Mouse (Mus musculus): Measurements from ENCODE around the gene Slc1a5. TPM values are rescaled to one million over a fixed set of nuclear protein-coding genes. Genes with fewer than 3 reads are reported as not detected.

Slc1a5 gene
- polyA plus RNA-seq, 1 experiment from 2014 or later, result 26.5 TPM

DNA sequence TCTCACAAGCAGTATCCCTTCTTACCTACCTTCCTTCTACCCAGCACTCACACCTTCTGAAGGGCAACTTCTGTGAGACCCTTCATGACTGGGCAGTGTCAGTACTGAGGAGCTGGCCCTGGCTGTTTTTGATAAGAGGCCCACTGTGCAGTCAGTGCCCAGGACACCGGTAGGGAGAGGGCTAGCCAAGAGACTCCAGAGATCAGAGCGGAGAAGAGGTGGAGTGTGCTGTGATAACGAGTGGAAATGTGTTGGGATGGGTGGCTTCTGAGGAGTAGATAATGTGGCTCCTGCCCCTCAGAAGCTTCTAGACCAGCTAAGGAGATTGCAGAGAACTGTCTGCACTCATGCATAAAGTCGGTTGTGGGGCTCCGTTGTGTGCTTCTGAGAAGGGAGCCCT is 38.7 kb downstream of the Slc1a5 start:
- H3K27me3 ChIP-seq (replicated peaks; ENCODE audit: control insufficient read depth, insufficient read depth, low read length), result no peaks in the 10 kb centered on the region
- ATAC-seq (ENCODE audit: low read depth) (no peak), DNase-seq (ENCODE audit: low spot score) (no peak)
- H3K27ac ChIP-seq (replicated peaks; ENCODE audit: low read depth, low read length), result no peak overlapping the region
- H3K9me3 ChIP-seq (ENCODE audit: control insufficient read depth, low read length), result no peaks in the 10 kb centered on the region
- no peak overlapping the region for H3K9ac ChIP-seq (ENCODE audit: low read depth, low read length)
- peaks cover 24% of the 10 kb centered on the region; the same call in 1 of the 2 replicates for H3K36me3 ChIP-seq (ENCODE audit: control insufficient read depth, insufficient read depth, low read length)
- WGBS, result 71% methylated on average over 5 of the region's 5 CpGs
- H3K4me3 ChIP-seq (ENCODE audit: low read depth, low read length), result no peak overlapping the region
- peaks cover 41% of the 10 kb centered on the region for H3K4me1 ChIP-seq (ENCODE audit: control insufficient read depth, insufficient read depth, low read length)
- H3K4me2 ChIP-seq (ENCODE audit: low read depth, low read length), result no peak overlapping the region

DNA sequence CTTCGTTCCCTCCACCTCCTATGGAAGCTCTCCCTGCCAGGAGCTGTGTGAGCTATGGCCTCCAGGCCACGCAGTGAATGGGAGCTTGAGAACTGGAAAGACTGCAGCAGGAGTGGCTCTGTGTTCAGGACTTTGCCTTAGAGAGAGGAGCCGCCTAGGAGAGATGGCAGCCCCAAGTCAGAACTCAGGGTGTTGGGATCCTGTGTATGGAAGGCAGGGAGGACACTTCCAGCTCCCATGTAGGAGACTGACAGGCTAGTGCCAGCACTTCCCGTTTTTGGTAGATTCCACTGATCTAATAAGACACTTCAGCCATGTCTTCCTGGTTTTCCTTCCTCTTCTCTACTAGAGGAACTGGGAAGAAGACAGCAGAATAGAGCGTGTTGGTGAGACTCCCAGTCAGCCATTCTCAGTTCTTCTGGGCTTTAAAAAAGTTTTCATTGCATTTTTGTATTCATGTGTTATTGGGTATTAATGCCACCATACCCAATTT is 39.2 kb downstream of the Slc1a5 start:
- Histone ChIP-seq H3K4me1 (ENCODE audit: control insufficient read depth, insufficient read depth, low read length) (peaks cover 41% of the 10 kb centered on the region), H3K9me3 (ENCODE audit: control insufficient read depth, low read length) (no peaks in the 10 kb centered on the region), H3K4me3 (ENCODE audit: low read depth, low read length) (no peak overlapping the region), H3K4me2 (ENCODE audit: low read depth, low read length) (no peak overlapping the region), H3K27me3 (replicated peaks; ENCODE audit: control insufficient read depth, insufficient read depth, low read length) (no peaks in the 10 kb centered on the region), H3K27ac (replicated peaks; ENCODE audit: low read depth, low read length) (no peak overlapping the region), H3K36me3 (ENCODE audit: control insufficient read depth, insufficient read depth, low read length) (peaks cover 29% of the 10 kb centered on the region), H3K9ac (ENCODE audit: low read depth, low read length) (no peak overlapping the region)
- no peak for DNase-seq (ENCODE audit: low spot score)
- ATAC-seq (ENCODE audit: low read depth), result no peak
- 62% methylated on average over 5 of the region's 5 CpGs for WGBS

GRCm38 (mm10) chr7:16821091-16821490 is 40.0 kb downstream of the Slc1a5 start:
- no peaks in the 10 kb centered on the region for H3K9me3 ChIP-seq (ENCODE audit: control insufficient read depth, low read length)
- no peak overlapping the region for H3K9ac ChIP-seq (ENCODE audit: low read depth, low read length)
- no peak overlapping the region for H3K4me3 ChIP-seq (ENCODE audit: low read depth, low read length)
- peaks cover 37% of the 10 kb centered on the region for H3K36me3 ChIP-seq (ENCODE audit: control insufficient read depth, insufficient read depth, low read length)
- peaks cover 35% of the 10 kb centered on the region for H3K4me1 ChIP-seq (ENCODE audit: control insufficient read depth, insufficient read depth, low read length)
- 33% methylated on average over 3 of the region's 3 CpGs for WGBS
- H3K27me3 ChIP-seq (replicated peaks; ENCODE audit: control insufficient read depth, insufficient read depth, low read length), result no peaks in the 10 kb centered on the region
- H3K27ac ChIP-seq (replicated peaks; ENCODE audit: low read depth, low read length), result no peak overlapping the region
- no peak for ATAC-seq (ENCODE audit: low read depth)
- DNase-seq (ENCODE audit: low spot score), result no peak
- no peak overlapping the region for H3K4me2 ChIP-seq (ENCODE audit: low read depth, low read length)

GRCm38 (mm10) chr7:16821669-16822101 is 40.5 kb downstream of the Slc1a5 start:
- Histone ChIP-seq H3K9me3 (ENCODE audit: control insufficient read depth, low read length) (no peaks in the 10 kb centered on the region), H3K4me3 (ENCODE audit: low read depth, low read length) (no peak overlapping the region), H3K9ac (ENCODE audit: low read depth, low read length) (no peak overlapping the region), H3K27ac (replicated peaks; ENCODE audit: low read depth, low read length) (no peak overlapping the region), H3K4me2 (ENCODE audit: low read depth, low read length) (no peak overlapping the region), H3K36me3 (ENCODE audit: control insufficient read depth, insufficient read depth, low read length) (peaks cover 43% of the 10 kb centered on the region), H3K4me1 (ENCODE audit: control insufficient read depth, insufficient read depth, low read length) (peaks cover 35% of the 10 kb centered on the region), H3K27me3 (replicated peaks; ENCODE audit: control insufficient read depth, insufficient read depth, low read length) (no peaks in the 10 kb centered on the region)
- 59% methylated on average over 4 of the region's 4 CpGs for WGBS
- DNase-seq (ENCODE audit: low spot score), result no peak
- no peak for ATAC-seq (ENCODE audit: low read depth)

- no peaks in the 10 kb centered on the region for H3K9me3 ChIP-seq (ENCODE audit: control insufficient read depth, low read length)
- H3K27me3 ChIP-seq (replicated peaks; ENCODE audit: control insufficient read depth, insufficient read depth, low read length), result no peaks in the 10 kb centered on the region
- H3K36me3 ChIP-seq (ENCODE audit: control insufficient read depth, insufficient read depth, low read length), result peaks cover 64% of the 10 kb centered on the region
- no peak overlapping the region for H3K4me3 ChIP-seq (ENCODE audit: low read depth, low read length)
- peaks cover 20% of the 10 kb centered on the region for H3K4me1 ChIP-seq (ENCODE audit: control insufficient read depth, insufficient read depth, low read length)
- no peak overlapping the region for H3K9ac ChIP-seq (ENCODE audit: low read depth, low read length)
- H3K4me2 ChIP-seq (ENCODE audit: low read depth, low read length), result no peak overlapping the region
- 73% methylated on average over 5 of the region's 5 CpGs for WGBS
- no peak for ATAC-seq (ENCODE audit: low read depth)
- no peak overlapping the region for H3K27ac ChIP-seq (replicated peaks; ENCODE audit: low read depth, low read length)
- no peak for DNase-seq (ENCODE audit: low spot score)
Observed at GRCm38 (mm10) chr7:16823734-16824133, 42.6 kb downstream of the Slc1a5 start.

GRCm38 (mm10) chr7:16825785-16826184 is 44.6 kb downstream of the Slc1a5 start:
- H3K27ac ChIP-seq (replicated peaks; ENCODE audit: low read depth, low read length), result no peak overlapping the region
- peaks cover 3% of the 10 kb centered on the region; the same call in 1 of the 2 replicates for H3K4me1 ChIP-seq (ENCODE audit: control insufficient read depth, insufficient read depth, low read length)
- H3K4me3 ChIP-seq (ENCODE audit: low read depth, low read length), result no peak overlapping the region
- DNase-seq (ENCODE audit: low spot score), result no peak
- no peak for ATAC-seq (ENCODE audit: low read depth)
- H3K27me3 ChIP-seq (replicated peaks; ENCODE audit: control insufficient read depth, insufficient read depth, low read length), result no peaks in the 10 kb centered on the region
- WGBS, result 82% methylated on average over 10 of the region's 10 CpGs
- H3K9me3 ChIP-seq (ENCODE audit: control insufficient read depth, low read length), result no peaks in the 10 kb centered on the region
- no peak overlapping the region for H3K4me2 ChIP-seq (ENCODE audit: low read depth, low read length)
- H3K36me3 ChIP-seq (ENCODE audit: control insufficient read depth, insufficient read depth, low read length), result peaks cover 84% of the 10 kb centered on the region
- H3K9ac ChIP-seq (ENCODE audit: low read depth, low read length), result no peak overlapping the region

- DNase-seq (ENCODE audit: low spot score) (no peak), ATAC-seq (ENCODE audit: low read depth) (no peak)
- WGBS, result 64% methylated on average over 5 of the region's 5 CpGs
- Histone ChIP-seq H3K36me3 (ENCODE audit: control insufficient read depth, insufficient read depth, low read length) (peaks cover 92% of the 10 kb centered on the region), H3K4me1 (ENCODE audit: control insufficient read depth, insufficient read depth, low read length) (peaks cover under 1% of the 10 kb centered on the region; the same call in 1 of the 2 replicates), H3K9me3 (ENCODE audit: control insufficient read depth, low read length) (no peaks in the 10 kb centered on the region), H3K4me2 (ENCODE audit: low read depth, low read length) (no peak overlapping the region), H3K4me3 (ENCODE audit: low read depth, low read length) (no peak overlapping the region), H3K27me3 (replicated peaks; ENCODE audit: control insufficient read depth, insufficient read depth, low read length) (no peaks in the 10 kb centered on the region), H3K9ac (ENCODE audit: low read depth, low read length) (no peak overlapping the region), H3K27ac (replicated peaks; ENCODE audit: low read depth, low read length) (no peak overlapping the region)
Observed at GRCm38 (mm10) chr7:16826571-16826970, 45.4 kb downstream of the Slc1a5 start.

DNA sequence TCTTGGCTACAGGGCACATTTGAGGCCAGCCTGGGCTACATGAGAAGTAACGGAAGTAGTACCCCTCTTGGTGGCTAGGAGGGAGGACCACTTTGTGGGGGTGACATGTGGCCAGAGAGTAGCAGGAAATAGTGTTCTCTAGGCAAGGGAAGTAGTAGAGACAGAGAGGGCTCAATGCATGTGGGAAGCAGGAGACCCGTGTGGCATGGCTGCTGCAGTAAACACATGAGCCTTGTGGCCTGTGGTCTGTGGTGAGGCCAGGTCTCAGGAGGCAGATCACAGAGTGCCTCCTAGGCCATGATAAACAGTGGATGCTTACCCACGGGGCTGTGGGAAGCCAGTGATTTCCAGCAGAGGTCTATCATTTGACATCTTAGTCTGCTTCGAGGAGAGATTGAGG is 46.1 kb downstream of the Slc1a5 start:
- no peak overlapping the region for H3K27ac ChIP-seq (replicated peaks; ENCODE audit: low read depth, low read length)
- H3K36me3 ChIP-seq (ENCODE audit: control insufficient read depth, insufficient read depth, low read length), result peaks cover 97% of the 10 kb centered on the region
- H3K9ac ChIP-seq (ENCODE audit: low read depth, low read length), result no peak overlapping the region
- DNase-seq (ENCODE audit: low spot score), result no peak
- no peak for ATAC-seq (ENCODE audit: low read depth)
- no peaks in the 10 kb centered on the region for H3K4me1 ChIP-seq (ENCODE audit: control insufficient read depth, insufficient read depth, low read length)
- H3K27me3 ChIP-seq (replicated peaks; ENCODE audit: control insufficient read depth, insufficient read depth, low read length), result no peaks in the 10 kb centered on the region
- no peak overlapping the region for H3K4me3 ChIP-seq (ENCODE audit: low read depth, low read length)
- no peak overlapping the region for H3K4me2 ChIP-seq (ENCODE audit: low read depth, low read length)
- whole genome bisulfite sequencing, result 74% methylated on average over 4 of the region's 4 CpGs
- H3K9me3 ChIP-seq (ENCODE audit: control insufficient read depth, low read length), result no peaks in the 10 kb centered on the region

GRCm38 (mm10) chr7:16830449-16830848 is 49.3 kb downstream of the Slc1a5 start:
- Histone ChIP-seq H3K9ac (ENCODE audit: low read depth, low read length) (no peak overlapping the region), H3K4me3 (ENCODE audit: low read depth, low read length) (no peak overlapping the region), H3K36me3 (ENCODE audit: control insufficient read depth, insufficient read depth, low read length) (peaks cover 99% of the 10 kb centered on the region), H3K4me1 (ENCODE audit: control insufficient read depth, insufficient read depth, low read length) (no peaks in the 10 kb centered on the region), H3K4me2 (ENCODE audit: low read depth, low read length) (no peak overlapping the region), H3K9me3 (ENCODE audit: control insufficient read depth, low read length) (no peaks in the 10 kb centered on the region), H3K27me3 (replicated peaks; ENCODE audit: control insufficient read depth, insufficient read depth, low read length) (no peaks in the 10 kb centered on the region), H3K27ac (replicated peaks; ENCODE audit: low read depth, low read length) (no peak overlapping the region)
- ATAC-seq (ENCODE audit: low read depth), result no peak
- no peak for DNase-seq (ENCODE audit: low spot score)
- WGBS, result 86% methylated on average over 9 of the region's 9 CpGs
